Mouse (Mus musculus): ENCODE measurements around the gene Ccnc. TPM values are rescaled to one million over a fixed set of nuclear protein-coding genes. Genes with fewer than 3 reads are reported as not detected.

The Ccnc gene
- polyA plus RNA-seq, 1 experiment from 2014 or later = 68.5 TPM

- no peak overlapping the region for H3K9ac ChIP-seq (replicated peaks; ENCODE audit: low read depth, low read length)
- H3K36me3 ChIP-seq (ENCODE audit: control insufficient read depth, insufficient read depth) = peaks cover 23% of the 10 kb centered on the region
- H3K27me3 ChIP-seq (replicated peaks; ENCODE audit: control insufficient read depth, insufficient read depth, low read length) = no peaks in the 10 kb centered on the region
- WGBS = 84% methylated on average over 6 of the region's 6 CpGs
- no peak for ATAC-seq
- H3K27ac ChIP-seq (ENCODE audit: low read length) = no peak overlapping the region
- no peaks in the 10 kb centered on the region for H3K4me1 ChIP-seq (replicated peaks; ENCODE audit: control insufficient read depth, insufficient read depth, low read length)
- H3K4me2 ChIP-seq (ENCODE audit: low read length) = no peak overlapping the region
- H3K9me3 ChIP-seq (ENCODE audit: control insufficient read depth, low read length) = no peaks in the 10 kb centered on the region
- H3K4me3 ChIP-seq (replicated peaks; ENCODE audit: low read length) = no peak overlapping the region
These were observed 61.4 kb downstream of the Ccnc start for GRCm38 (mm10) chr4:21788903-21789302.

GRCm38 (mm10) chr4:21789836-21790235 lies 62.3 kb downstream of the Ccnc start:
- H3K4me1 ChIP-seq (replicated peaks; ENCODE audit: control insufficient read depth, insufficient read depth, low read length) = no peaks in the 10 kb centered on the region
- no peaks in the 10 kb centered on the region for H3K9me3 ChIP-seq (ENCODE audit: control insufficient read depth, low read length)
- H3K27ac ChIP-seq (ENCODE audit: low read length) = no peak overlapping the region
- no peak overlapping the region for H3K4me3 ChIP-seq (replicated peaks; ENCODE audit: low read length)
- H3K4me2 ChIP-seq (ENCODE audit: low read length) = no peak overlapping the region
- H3K9ac ChIP-seq (replicated peaks; ENCODE audit: low read depth, low read length) = no peak overlapping the region
- no peaks in the 10 kb centered on the region for H3K27me3 ChIP-seq (replicated peaks; ENCODE audit: control insufficient read depth, insufficient read depth, low read length)
- peaks cover 21% of the 10 kb centered on the region for H3K36me3 ChIP-seq (ENCODE audit: control insufficient read depth, insufficient read depth)
- no peak for ATAC-seq
- WGBS = 91% methylated on average over 4 of the region's 4 CpGs

- Histone ChIP-seq H3K4me3 (replicated peaks; ENCODE audit: low read length) (no peak overlapping the region), H3K27me3 (replicated peaks; ENCODE audit: control insufficient read depth, insufficient read depth, low read length) (no peaks in the 10 kb centered on the region), H3K36me3 (ENCODE audit: control insufficient read depth, insufficient read depth) (peaks cover 8% of the 10 kb centered on the region), H3K4me2 (ENCODE audit: low read length) (no peak overlapping the region), H3K4me1 (replicated peaks; ENCODE audit: control insufficient read depth, insufficient read depth, low read length) (no peaks in the 10 kb centered on the region), H3K9ac (replicated peaks; ENCODE audit: low read depth, low read length) (no peak overlapping the region), H3K27ac (ENCODE audit: low read length) (no peak overlapping the region), H3K9me3 (ENCODE audit: control insufficient read depth, low read length) (no peaks in the 10 kb centered on the region)
- ATAC-seq = peak; percentile 61
- WGBS = 48% methylated on average over 3 of the region's 3 CpGs
These were observed 66.1 kb downstream of the Ccnc start for GRCm38 (mm10) chr4:21793631-21794030.

GRCm38 (mm10) chr4:21801013-21801412 lies 73.5 kb downstream of the Ccnc start:
- Histone ChIP-seq H3K27ac (ENCODE audit: low read length) (no peak overlapping the region), H3K4me1 (replicated peaks; ENCODE audit: control insufficient read depth, insufficient read depth, low read length) (no peaks in the 10 kb centered on the region), H3K4me2 (ENCODE audit: low read length) (no peak overlapping the region), H3K36me3 (ENCODE audit: control insufficient read depth, insufficient read depth) (peaks cover 19% of the 10 kb centered on the region), H3K4me3 (replicated peaks; ENCODE audit: low read length) (no peak overlapping the region), H3K9me3 (ENCODE audit: control insufficient read depth, low read length) (no peaks in the 10 kb centered on the region), H3K9ac (replicated peaks; ENCODE audit: low read depth, low read length) (no peak overlapping the region), H3K27me3 (replicated peaks; ENCODE audit: control insufficient read depth, insufficient read depth, low read length) (no peaks in the 10 kb centered on the region)
- WGBS = 98% methylated on average over 1 of the region's 1 CpGs
- ATAC-seq = no peak

- ATAC-seq = no peak
- no peaks in the 10 kb centered on the region for H3K4me1 ChIP-seq (replicated peaks; ENCODE audit: control insufficient read depth, insufficient read depth, low read length)
- H3K4me3 ChIP-seq (replicated peaks; ENCODE audit: low read length) = no peak overlapping the region
- peaks cover 19% of the 10 kb centered on the region for H3K36me3 ChIP-seq (ENCODE audit: control insufficient read depth, insufficient read depth)
- no peak overlapping the region for H3K4me2 ChIP-seq (ENCODE audit: low read length)
- no peaks in the 10 kb centered on the region for H3K27me3 ChIP-seq (replicated peaks; ENCODE audit: control insufficient read depth, insufficient read depth, low read length)
- no peak overlapping the region for H3K9ac ChIP-seq (replicated peaks; ENCODE audit: low read depth, low read length)
- H3K9me3 ChIP-seq (ENCODE audit: control insufficient read depth, low read length) = no peaks in the 10 kb centered on the region
- WGBS = 96% methylated on average over 2 of the region's 2 CpGs
- no peak overlapping the region for H3K27ac ChIP-seq (ENCODE audit: low read length)
These were observed 74.1 kb downstream of the Ccnc start for GRCm38 (mm10) chr4:21801620-21802019.

GRCm38 (mm10) chr4:21807204-21807603 lies 79.7 kb downstream of the Ccnc start:
- H3K27me3 ChIP-seq (replicated peaks; ENCODE audit: control insufficient read depth, insufficient read depth, low read length) = no peaks in the 10 kb centered on the region
- WGBS = 77% methylated on average over 5 of the region's 5 CpGs
- H3K9me3 ChIP-seq (ENCODE audit: control insufficient read depth, low read length) = no peaks in the 10 kb centered on the region
- H3K36me3 ChIP-seq (ENCODE audit: control insufficient read depth, insufficient read depth) = peaks cover 4% of the 10 kb centered on the region; the same call in 1 of the 2 replicates
- no peak overlapping the region for H3K9ac ChIP-seq (replicated peaks; ENCODE audit: low read depth, low read length)
- no peaks in the 10 kb centered on the region for H3K4me1 ChIP-seq (replicated peaks; ENCODE audit: control insufficient read depth, insufficient read depth, low read length)
- ATAC-seq = no peak
- no peak overlapping the region for H3K4me2 ChIP-seq (ENCODE audit: low read length)
- no peak overlapping the region for H3K4me3 ChIP-seq (replicated peaks; ENCODE audit: low read length)
- no peak overlapping the region for H3K27ac ChIP-seq (ENCODE audit: low read length)

Other genes starting within 250 kb of the Ccnc start
- gene Prdm13, start 41.7 kb upstream of the Ccnc start, polyA plus RNA-seq (2015; fragmentation: Nextera tagmentation; extraction: Ambion mirVana) = not detected in 2 replicates
- gene Usp45, start 39.5 kb downstream of the Ccnc start, polyA plus RNA-seq (2015; fragmentation: Nextera tagmentation; extraction: Ambion mirVana) = 9.2 and 10.1 TPM in 2 replicates
- 12.1 and 14.9 TPM in 2 replicates for gene Tstd3, start 39.5 kb downstream of the Ccnc start, polyA plus RNA-seq (2015; fragmentation: Nextera tagmentation; extraction: Ambion mirVana)
- gene Pnisr, start 119.9 kb downstream of the Ccnc start, polyA plus RNA-seq (2015; fragmentation: Nextera tagmentation; extraction: Ambion mirVana) = 197 and 206 TPM in 2 replicates
- gene Coq3, start 152.0 kb downstream of the Ccnc start, polyA plus RNA-seq (2015; fragmentation: Nextera tagmentation; extraction: Ambion mirVana) = 16.1 and 18.3 TPM in 2 replicates
- gene Faxc, start 203.6 kb downstream of the Ccnc start, polyA plus RNA-seq (2015; fragmentation: Nextera tagmentation; extraction: Ambion mirVana) = 17.4 and 18.3 TPM in 2 replicates